ENCODE assay signal across 9 mouse cellular contexts in genomic region chr1:153734866-153735265, GRCm38 (mm10). TPM values are rescaled to one million over a fixed set of nuclear protein-coding genes. Genes with fewer than 3 reads are reported as not detected.
"Had no signal": no experiment of that assay in that cellular context is flagged by ENCODE, and none has a peak within 500 bp of the region (broad histone marks: within the 10 kb centered on the region; RNA-seq: fewer than 3 reads in every experiment).

No protein-coding gene starts in this region.

- DNase-seq: retina, postnatal 1 day; right cerebral cortex, adult 18-20 months; right cerebral cortex, postnatal 14 days; right cerebral cortex, postnatal 25 days; right cerebral cortex, postnatal 4 days; spleen, adult 18-20 months; thymus, adult 2 months; thymus, postnatal 25 days had no signal

RNA-seq across cellular contexts. Expression of gene Rgs16, which starts 5.3 kb away (rescaled TPM):
- total RNA-seq: neutrophil, adult 5-6 weeks had no signal
